Mouse (Mus musculus) ES-CJ7 (cell line): ENCODE measurements at regions not wholly inside any gene's neighbourhood (a gene's known extent, or its start where the extent isn't known, plus 50 kb on each side); places are given as distances from the start of the nearest gene placed in this dataset.
A peak's percentile ranks its signal among the peaks of the same experiment; 100 is the strongest.

Experiments used
- DNase-seq: peaks from one replicate; pipeline ENCODE4 v3.0.0; 2011; ENCODE audit warnings: low read depth, low spot score

- DNase-seq: no peak
Measured at GRCm38 (mm10) chr1:61172946-61173345, 195.2 kb downstream of the Icos start.

- DNase-seq: no peak
Measured at GRCm38 (mm10) chr1:61175239-61175638, 197.5 kb downstream of the Icos start.

- no peak for DNase-seq
Measured at GRCm38 (mm10) chr1:61179461-61179860, 201.7 kb downstream of the Icos start.

GRCm38 (mm10) chr1:61181099-61181821 is 203.5 kb downstream of the Icos start:
- DNase-seq: peak; percentile 76

- DNase-seq: no peak
Measured at GRCm38 (mm10) chr1:61187381-61188100, 209.8 kb downstream of the Icos start.

- DNase-seq: no peak
Measured at GRCm38 (mm10) chr1:61190921-61191320, 213.2 kb downstream of the Icos start.

GRCm38 (mm10) chr1:61198549-61199062 is 220.9 kb downstream of the Icos start:
- no peak for DNase-seq

GRCm38 (mm10) chr1:61201006-61201405 is 223.3 kb downstream of the Icos start:
- DNase-seq: no peak

- DNase-seq: no peak
Measured at GRCm38 (mm10) chr1:61202079-61202478, 224.4 kb downstream of the Icos start.

GRCm38 (mm10) chr1:61203170-61203569 is 225.4 kb downstream of the Icos start:
- no peak for DNase-seq

- no peak for DNase-seq
Measured at GRCm38 (mm10) chr1:61203612-61204011, 225.9 kb downstream of the Icos start.

GRCm38 (mm10) chr1:61205137-61205536 is 227.4 kb downstream of the Icos start:
- DNase-seq: no peak

GRCm38 (mm10) chr1:61206861-61207380 is 229.2 kb downstream of the Icos start:
- DNase-seq: no peak

- no peak for DNase-seq
Measured at GRCm38 (mm10) chr1:61208386-61208785, 230.7 kb downstream of the Icos start.

GRCm38 (mm10) chr1:61221131-61221530 is 243.4 kb downstream of the Icos start:
- DNase-seq: no peak

- no peak for DNase-seq
Measured at GRCm38 (mm10) chr1:61228942-61229341, 251.2 kb downstream of the Icos start.

- DNase-seq: no peak
Measured at GRCm38 (mm10) chr1:61233001-61233400, 255.3 kb downstream of the Icos start.

GRCm38 (mm10) chr1:61233476-61234297 is 256.0 kb downstream of the Icos start:
- no peak for DNase-seq

GRCm38 (mm10) chr1:61234298-61234682 is 256.6 kb downstream of the Icos start:
- no peak for DNase-seq

GRCm38 (mm10) chr1:61236511-61236910 is 258.8 kb downstream of the Icos start:
- no peak for DNase-seq

GRCm38 (mm10) chr1:61238668-61239067 is 260.9 kb downstream of the Icos start:
- no peak for DNase-seq

- no peak for DNase-seq
Measured at GRCm38 (mm10) chr1:61257561-61257960, 279.8 kb downstream of the Icos start.
